Mouse (Mus musculus) fat pad, adult 2 months (tissue): ENCODE data around the gene Taf1b.
"Not testable (repeated sequence)": the region's sequence is repeated elsewhere in the genome, so short reads cannot be mapped to it uniquely, and the experiment has no call there.

Experiments
- DNase-seq: peaks from one replicate; pipeline ENCODE4 v3.0.0-alpha.2; 2011; ENCODE audit warnings: low read depth, low spot score; ENCODE audit errors: extremely low read depth

Taf1b gene

DNA sequence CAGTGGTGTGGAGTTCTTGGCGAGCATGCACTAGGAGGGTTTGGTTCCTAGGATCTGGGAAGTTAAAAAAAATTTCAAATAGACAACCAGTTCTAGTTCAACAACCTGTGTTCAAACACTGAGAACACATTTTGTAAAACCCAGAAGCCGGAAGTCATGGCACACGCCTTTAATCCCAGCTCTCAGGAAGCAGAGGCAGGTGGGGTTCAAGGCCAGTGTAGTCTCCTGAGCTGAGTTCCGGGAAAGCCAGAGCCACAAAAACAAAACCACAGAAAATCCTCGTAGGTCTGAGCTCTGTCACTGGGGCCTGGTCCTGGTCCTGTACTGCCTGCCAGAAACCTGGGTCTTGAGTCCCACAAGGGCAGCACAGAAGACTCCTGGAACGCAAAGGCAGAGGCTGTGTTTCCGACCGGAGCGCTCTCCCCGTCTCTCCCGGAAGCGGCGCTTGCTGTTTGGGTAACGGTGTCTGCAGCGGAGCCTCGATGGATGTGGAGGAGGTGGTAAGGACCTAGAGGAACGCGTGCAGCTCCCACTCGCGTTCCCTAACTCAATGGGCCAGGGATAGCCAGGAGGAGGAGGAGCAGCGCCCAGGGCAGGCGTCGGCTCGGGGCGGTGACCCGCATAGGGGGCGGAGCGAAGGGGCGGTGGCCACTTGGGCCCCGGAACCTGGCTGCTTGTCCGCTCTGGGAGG is at the start of gene Taf1b:
Taf1b (plus strand) TSS at position 210 of the 691 bp plus-strand sequence.
- DNase-seq, result no peak

DNA sequence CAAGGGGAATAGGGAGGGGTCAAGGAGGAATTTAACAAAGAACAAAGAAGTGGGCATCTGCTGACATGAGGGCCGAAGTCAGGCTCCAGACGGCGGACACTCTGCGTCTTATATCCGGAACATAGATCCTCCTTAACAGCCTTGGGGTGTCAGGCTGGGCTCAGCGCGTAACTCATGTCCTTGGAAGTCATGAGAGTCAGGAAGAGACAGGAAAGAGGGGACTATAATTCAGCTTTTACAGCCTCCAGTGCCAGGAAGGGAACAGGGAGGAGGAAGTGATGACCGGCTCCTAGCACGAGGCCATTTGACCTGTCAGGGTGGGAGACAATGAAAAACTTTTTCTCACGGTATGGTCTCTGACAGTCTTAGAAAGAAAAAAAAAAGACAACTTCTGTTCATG is 37.8 kb upstream of the Taf1b start:
- no peak for DNase-seq

DNA sequence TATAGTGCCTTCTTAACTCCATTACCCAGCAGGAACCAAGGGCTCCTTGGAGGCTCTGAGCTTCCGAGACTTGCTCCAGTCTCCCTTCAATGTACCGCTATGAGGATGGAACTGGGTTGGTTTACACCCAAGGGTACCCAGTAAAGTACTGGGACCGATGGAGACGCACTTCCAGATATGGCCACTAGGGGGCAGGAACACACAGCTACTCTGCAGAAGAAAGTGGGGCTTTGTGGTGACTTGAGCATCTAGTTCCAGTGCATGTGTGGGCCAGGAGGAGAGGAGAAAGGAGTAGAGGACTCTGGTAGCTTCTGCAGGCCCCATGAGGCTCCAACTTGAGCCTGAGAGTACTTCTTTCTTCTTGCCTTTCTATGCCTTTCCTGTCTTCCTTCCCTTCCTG is 36.0 kb upstream of the Taf1b start:
- not testable (repeated sequence) for DNase-seq

DNA sequence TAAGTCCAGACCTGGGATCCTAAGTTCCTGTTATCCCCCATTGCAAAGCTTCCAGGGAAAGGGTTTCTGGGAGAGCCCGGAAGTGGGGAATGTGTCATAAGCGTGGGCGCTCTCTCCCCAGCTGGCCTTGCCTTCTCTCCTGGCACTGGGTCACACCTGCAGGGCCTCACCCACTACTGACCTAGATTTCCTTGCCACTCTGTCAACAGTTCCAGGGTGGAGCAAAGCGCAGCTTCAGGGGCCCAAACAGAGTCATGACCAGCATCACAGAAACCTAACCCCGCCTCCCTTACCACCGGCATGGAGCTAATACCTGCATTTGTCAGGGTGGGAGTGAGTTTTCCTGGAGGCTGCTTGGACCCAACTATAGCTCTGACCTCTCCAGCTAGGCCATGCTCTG is 34.7 kb upstream of the Taf1b start:
- not testable (repeated sequence) for DNase-seq

DNA sequence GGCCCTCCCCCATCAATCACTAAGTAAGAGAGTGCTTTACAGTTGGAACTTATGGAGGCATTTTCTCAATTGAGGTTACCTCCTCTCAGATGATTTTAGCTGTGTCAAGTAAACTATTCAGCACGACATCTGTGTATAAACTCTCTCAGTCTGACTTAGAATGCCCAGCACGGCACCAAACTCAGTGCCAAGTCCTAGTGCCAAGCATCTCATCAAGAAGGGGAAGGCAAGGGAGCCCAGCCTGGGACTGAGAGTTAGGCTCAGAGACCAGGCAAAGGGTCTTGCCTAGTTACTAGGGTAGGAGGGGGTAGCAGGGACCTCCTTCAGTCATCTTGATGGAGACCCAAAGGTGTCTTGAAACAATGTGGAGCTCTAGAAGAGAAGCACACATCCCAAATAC is 29.2 kb upstream of the Taf1b start:
- DNase-seq, result no peak

DNA sequence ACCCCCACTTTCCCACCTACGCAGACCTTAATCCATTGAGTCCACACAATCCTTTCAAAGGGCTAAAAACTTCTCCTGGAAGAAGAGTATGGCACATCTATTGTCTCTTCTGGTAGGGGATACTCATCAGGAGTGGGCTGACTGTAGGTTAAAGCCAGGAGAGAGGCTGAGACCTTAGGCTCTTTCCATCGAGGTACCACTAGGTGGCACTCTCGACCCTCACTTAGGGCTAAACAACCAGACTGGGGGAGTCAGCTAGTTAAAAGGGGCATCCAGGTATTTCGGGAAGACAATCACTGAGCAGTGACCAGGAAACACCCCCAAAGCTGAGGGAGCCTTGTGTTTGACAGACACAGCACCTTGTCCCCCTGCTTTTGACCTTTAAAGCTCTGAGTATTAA is 27.2 kb upstream of the Taf1b start:
- DNase-seq, result no peak

DNA sequence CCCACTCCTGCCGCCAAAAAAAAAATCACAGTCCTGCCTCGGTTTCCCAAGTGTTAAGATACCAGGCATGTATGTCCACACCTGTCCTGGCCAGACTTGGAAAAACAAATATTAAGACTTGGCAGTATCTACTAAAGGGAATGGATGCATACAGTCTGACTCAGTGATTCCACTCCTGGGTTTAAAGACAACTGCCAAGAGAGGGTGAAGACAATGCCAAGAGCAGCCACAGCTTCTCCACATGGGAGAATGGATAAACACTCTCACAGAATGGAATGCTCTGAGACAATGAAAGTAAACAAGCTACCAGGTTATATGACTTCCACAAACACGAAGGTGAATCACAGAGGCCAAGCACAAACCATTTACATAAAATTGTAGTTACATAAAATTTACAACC is 24.9 kb upstream of the Taf1b start:
- DNase-seq, result no peak

DNA sequence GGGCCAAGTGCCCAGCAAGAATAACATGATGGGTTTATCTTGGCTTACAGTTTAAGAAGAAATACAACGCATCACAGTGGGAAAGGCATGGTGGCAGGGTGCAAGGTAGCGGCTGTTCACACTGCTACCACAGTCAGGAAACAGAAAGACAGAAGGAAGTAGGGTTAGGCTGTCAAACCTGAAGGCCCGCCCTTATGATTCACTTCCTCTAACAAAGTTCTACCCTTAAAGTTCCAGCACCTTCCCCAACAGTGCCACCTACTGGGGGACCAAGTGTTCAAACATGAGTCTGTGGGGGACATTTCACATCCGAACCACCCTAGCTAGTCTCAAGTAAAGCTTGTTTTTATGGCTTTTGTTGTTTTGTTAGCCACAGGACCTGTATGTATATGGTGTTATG is 13.2 kb upstream of the Taf1b start:
- DNase-seq, result no peak

DNA sequence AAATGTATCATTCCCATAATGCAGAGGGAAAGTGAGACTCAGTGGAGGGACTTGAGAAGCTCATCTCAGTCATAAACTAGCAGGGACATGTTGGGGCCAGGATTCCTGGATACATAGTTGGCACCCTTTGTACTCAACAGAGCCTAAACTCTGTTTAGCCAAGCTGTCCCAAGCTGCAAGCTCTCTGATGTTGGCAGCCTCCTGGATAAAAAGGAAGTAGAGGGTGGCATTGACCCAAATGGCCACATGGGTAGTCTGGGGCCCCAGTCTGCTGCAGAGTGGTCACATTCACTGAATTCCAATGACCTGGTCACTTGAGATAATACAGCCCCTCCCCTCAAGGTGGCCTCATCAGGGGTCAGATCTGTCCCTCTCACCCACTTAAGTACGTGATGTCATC is 11.3 kb upstream of the Taf1b start:
- DNase-seq, result no peak

DNA sequence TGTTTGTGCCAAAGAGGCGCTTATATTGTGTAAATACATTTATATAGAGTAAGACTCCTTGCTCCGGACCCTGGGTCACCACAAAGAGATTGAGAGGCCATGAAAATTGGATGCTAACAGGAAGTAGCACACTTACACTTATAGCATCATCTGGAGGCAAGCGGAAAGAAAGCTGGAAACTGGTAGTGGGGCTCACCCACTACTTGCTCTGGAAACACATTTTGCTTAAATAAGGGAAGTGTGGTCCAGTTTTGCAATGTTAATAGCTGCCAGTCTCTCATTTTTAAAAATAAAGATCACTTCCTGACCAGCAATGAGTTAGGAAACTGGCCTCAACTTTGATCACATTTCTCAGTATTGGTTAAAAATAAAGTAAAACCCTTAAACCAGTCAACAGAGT is 5.7 kb upstream of the Taf1b start:
- not testable (repeated sequence) for DNase-seq

DNA sequence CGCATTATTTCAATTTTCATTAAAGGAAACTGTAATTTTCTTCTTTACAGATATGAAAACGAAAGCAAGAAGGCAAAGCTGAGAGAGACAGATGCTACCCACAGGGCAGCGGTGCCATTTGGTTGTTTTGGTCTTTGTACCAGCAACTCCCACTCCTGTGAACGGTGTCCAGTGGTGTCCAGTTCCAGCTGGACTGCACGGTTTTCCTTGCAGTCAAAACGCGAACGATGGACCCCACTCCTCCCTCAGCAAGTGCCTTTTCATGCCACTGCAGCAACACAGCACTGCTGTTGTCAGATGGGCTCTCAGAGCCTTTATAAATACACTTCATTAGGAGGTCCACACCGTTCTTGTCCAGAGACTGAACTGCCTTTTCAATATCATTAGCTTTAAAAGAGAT is 5.1 kb upstream of the Taf1b start:
- DNase-seq, result no peak

DNA sequence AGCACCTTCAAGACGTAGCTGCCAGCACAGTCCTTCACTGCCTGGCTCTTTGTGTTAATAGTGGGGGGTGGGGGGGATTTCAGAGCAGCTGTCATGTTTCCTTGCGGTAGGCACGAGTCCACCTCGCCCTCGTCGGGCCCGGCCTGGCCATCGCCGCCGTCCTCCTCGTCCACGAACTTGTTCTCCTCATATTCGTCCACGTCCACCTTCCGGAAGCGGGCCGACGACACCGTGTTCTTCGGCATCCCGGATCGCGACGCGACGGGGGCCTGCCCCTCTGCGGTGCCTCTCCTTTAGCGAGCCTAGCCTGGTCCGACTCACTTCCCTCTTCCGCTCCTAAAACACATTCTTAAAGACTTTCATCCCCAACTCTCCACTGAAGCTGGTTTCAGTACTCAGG is 4.7 kb upstream of the Taf1b start:
- DNase-seq, result no peak

DNA sequence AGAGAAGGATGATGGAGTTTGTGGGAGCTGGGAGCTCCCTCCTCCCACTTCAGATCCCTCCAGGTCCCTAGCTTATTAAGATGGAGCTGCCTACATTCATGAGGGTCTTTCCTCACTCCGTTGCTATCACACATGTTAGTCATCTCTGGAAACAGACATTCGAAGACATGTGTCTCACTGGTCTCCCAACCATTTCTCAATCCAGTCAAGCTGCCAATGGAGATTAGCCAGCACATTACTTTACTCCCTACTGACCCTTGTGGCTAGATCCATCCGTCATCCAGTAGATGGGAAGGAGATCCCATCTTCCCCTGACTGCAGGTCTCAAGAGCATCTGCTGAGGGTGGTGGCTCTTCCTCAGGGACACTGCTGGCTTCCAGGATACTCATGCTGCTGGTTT is 3.4 kb upstream of the Taf1b start:
- DNase-seq, result not testable (repeated sequence)

DNA sequence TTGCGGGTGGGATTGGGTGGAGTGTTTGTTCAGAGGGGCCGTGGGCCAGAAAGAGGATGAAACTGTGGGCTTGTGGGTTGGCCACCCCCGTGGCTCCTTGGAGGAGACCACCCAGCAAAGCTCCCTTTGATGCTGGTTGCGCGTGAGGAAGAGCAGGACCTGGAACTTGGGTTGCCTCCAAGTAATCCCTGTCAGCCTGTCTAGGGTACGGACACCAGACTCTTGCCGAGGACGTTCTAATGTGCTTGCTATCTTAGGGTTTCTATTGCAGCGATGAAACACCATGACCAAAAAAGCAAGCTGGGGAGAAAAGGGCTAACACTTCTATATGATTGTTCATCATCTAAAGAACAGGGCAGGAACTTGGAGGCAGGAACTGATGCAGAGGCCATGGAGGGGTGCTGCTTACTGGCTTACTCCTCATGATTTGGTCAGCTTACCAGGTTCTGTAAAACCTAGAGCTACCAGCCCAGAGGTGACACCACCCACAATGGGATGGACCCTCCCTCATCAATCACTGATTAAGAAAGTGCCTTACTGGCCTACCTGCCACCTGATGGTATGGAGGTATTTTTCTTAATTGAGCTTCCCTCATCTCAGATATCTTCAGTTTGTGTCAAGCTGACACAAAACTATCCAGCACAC is 804 bp downstream of the Taf1b start:
- not testable (repeated sequence) for DNase-seq

DNA sequence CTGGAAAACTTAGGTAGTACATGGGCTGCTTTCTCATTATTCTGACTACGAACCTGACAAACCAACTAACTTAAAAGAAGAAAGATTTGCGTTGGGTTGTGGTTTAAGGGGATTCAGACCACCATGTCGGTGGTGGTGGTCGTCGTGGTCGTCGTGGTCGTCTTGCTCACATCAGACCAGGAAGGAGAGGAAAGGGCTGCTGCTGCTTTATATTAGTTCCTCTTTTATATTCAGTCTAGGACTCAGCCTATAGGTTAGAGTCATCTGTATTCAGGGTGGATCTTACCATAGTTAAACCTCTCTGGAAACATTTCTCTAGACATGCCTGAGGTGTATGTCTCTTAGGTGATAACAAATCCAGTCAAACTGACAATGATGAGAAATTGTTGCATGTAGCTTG is 19.0 kb downstream of the Taf1b start:
- DNase-seq, result no peak

DNA sequence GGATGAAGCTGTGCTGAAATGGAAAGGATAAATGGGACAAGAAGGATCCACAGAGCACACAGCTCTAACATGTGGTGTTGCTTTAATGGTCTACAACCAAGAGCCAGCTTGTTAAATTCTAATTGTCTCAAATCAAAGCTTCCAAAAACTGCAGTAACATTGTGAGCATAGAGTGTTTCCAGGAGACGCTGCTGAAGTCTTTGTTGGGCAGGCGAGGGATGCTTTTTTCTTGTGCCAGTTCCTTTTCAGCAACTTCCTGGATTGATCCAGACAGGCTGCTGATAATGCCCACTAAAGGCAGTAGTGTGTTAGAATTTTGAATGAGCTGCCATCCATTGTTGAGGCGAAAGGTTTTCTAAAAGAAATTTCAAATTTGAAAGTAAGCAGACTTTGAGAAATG is 22.9 kb downstream of the Taf1b start:
- no peak for DNase-seq

DNA sequence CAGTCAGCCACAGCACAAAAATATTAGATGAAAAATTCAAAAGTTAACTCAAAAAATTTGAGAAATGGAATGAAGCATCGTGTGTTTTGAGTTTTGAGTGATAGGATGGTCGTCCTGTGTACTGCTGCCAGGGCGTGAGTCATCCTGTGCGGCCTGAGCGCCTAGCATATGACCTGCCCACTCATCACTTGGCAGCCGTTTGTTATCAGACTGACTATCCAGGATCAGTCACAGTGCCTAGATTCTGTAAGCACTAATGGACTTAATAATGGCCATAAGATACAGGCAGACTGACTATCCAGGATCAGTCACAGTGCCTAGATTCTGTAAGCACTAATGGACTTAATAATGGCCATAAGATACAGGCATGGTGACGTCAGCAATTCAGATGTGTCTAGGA is 26.9 kb downstream of the Taf1b start:
- DNase-seq, result not testable (repeated sequence)

DNA sequence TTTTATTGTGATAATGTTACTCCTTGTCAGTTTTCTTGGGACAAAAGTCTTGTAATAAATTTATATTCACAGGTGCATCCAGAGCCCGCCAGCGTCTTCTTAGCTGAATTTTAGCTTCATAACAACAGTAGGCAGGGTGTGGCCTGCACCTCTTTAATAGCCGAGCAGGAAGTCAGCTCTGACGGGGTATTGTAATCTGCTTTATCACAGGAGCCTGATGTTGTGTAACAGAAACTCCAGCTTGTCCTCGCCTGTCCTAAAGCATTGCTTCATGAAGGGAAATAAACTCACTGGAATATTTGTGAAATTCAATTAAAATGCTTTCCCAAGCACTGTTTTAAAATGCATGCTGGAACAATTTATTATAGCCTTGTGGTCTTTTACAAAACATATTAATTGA is 38.2 kb downstream of the Taf1b start:
- peak; percentile 86 for DNase-seq

DNA sequence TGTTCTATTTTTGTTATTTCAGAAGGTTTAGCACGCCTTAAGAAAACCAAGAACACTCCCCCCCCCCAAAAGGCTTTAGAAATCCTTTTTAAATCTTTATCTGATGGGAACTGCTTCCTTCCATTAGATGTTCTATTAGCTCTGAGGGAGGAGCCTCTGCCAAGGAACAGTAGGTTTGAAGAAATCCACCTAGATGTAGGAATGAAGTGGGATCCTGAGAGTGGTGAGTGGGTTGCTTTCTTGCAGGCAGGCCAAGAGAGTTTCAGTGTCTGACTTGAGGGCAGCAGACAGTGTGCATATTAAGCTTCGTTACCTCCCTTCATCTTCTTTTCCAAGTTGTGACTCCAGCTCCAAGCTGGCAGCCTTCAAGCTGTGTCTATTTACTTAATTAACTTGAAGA is 39.0 kb downstream of the Taf1b start:
- peak; percentile 93 for DNase-seq

DNA sequence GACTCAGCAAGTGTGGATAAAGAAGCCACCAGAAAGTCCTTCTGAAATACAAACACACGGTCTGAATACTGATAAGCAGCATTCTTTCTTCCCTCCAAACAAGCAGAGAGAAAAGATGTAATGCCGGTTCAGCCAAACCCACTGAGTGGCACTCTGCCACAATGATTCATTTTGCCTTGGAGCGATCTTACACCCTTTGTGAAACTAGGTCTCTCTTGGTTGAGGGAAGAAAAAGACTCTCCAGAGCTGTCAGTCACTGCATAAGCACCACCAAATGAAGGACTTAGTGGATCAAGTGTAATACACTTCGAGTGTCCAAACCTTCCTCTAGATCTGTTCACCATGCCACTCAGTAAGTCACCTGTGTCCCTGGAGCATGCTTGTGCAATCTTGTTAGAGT is 39.8 kb downstream of the Taf1b start:
- DNase-seq, result peak; percentile 72

DNA sequence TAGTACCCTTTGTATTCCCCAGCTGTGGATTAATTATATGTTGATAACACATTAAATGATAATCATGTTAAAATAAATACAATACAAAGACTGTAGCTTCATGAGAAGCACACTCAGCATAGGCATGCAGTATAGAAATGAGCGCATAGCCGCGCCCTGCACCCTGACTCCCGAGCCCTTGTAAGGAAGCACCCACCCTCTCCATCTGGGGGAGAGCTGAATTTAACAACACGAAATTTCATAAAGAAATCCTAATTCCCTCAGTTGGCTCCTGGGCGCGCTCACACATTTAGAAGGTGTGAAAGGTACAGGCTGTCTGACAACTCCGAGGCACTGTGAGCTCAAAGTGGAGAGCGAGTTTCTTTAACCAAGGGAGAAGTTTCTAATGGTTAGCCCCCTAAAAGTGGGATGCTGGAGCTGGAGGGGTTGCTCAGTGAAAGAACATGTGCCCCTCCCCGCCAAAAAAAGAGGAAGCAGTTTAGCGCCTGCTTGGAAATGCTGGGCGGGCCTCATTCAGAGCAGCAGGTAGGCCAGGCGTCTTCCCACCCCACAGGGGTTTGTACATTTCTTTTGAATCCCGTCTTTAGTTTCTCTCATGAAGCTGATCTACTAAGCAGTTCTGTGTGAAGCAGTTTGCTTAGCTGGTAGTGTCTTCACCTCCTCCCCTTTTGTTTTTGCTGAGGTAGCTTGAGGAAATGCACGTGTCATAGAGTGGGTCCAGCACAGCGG is 43.4 kb downstream of the Taf1b start:
- DNase-seq, result no peak

DNA sequence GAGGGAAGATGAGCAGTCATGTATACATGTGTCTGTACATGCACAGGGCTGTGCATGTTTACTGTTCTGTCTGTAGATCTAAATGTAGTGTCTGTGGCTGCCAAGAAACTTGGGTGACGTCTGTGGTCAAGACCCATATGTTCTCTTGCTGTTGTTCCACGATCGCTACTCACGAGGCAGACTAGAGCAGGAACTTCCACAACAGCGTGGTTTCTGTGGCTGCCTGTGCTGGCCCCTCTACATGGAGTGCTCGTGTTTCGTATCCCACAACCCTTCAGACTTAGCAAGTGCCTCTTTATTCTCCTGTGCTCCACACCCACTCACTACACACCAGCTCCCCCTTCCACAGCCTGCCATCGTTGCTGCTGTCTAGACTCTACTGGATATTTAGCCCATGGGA is 49.5 kb downstream of the Taf1b start:
- no peak for DNase-seq
